24 mouse cellular contexts compared by ENCODE assay signal in the genomic region with DNA sequence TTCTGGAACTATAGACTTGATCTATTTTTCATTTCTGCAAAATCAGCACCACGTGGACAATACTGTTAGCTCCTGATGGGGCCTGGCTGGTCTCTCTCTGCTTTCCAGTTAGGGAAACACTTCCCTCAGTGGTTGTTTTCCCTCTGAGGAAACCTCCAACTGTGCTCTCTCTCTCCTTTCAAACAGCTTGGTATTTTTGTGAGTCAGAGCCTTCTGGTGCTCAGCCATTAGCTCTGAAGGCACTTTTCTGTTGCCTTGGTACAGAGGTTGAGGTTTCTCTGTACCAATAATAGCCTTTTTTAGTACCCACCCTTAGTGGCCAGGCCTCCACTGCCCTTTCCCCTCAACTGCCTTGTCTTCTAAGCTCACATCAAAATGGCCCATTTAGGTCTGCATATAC.
A peak's percentile ranks its signal among the peaks of the same experiment; 100 is the strongest.
DNase-seq lines count a peak whose midpoint lies in the region; ATAC-seq lines count a peak whose summit lies in the region.
"Had no signal": no experiment of that assay in that cellular context is flagged by ENCODE, and none has a peak within 500 bp of the region (broad histone marks: within the 10 kb centered on the region; RNA-seq: fewer than 3 reads in every experiment).

No protein-coding gene starts in this region.

- no peaks in the 10 kb centered on the region for H3K27me3 ChIP-seq in midbrain, embryonic 11.5 days (ENCODE audit: control insufficient read depth, insufficient read depth, low read length)
- H3K27me3 ChIP-seq: heart, embryonic 12.5 days; heart, embryonic 15.5 days; hindbrain, embryonic 13.5 days had no signal

- no peaks in the 10 kb centered on the region for H3K36me3 ChIP-seq in midbrain, embryonic 11.5 days (ENCODE audit: control insufficient read depth, insufficient read depth, low read length)
- H3K36me3 ChIP-seq: heart, embryonic 12.5 days; heart, embryonic 15.5 days; hindbrain, embryonic 10.5 days; hindbrain, embryonic 13.5 days had no signal

- 57% methylated on average over 1 of the region's 1 CpGs for WGBS in midbrain, embryonic 11.5 days

- no peak overlapping the region for H3K9ac ChIP-seq in midbrain, embryonic 11.5 days (ENCODE audit: low read length)
- H3K9ac ChIP-seq: forebrain, postnatal 0 days; heart, embryonic 12.5 days; heart, embryonic 15.5 days; hindbrain, embryonic 13.5 days had no signal

- no peak for ATAC-seq in midbrain, embryonic 11.5 days (ENCODE audit: low FRiP score)
- ATAC-seq: CD4-positive, CD25-positive, alpha-beta regulatory T cell, adult 4 months; forebrain, embryonic 14.5 days; forebrain, postnatal 0 days; hindbrain, embryonic 16.5 days had no signal

- no peaks in the 10 kb centered on the region for H3K4me1 ChIP-seq in midbrain, embryonic 11.5 days (ENCODE audit: control insufficient read depth, insufficient read depth, low read length)
- H3K4me1 ChIP-seq: heart, embryonic 12.5 days; heart, embryonic 15.5 days; hindbrain, embryonic 13.5 days had no signal

- no peak overlapping the region for H3K4me2 ChIP-seq in midbrain, embryonic 11.5 days
- H3K4me2 ChIP-seq: heart, embryonic 12.5 days; heart, embryonic 15.5 days; hindbrain, embryonic 13.5 days had no signal

- DNase-seq in layer of hippocampus, adult 8-10 months (ENCODE audit: low spot score in 2 of 2), result peak; percentile 4
- no peak for DNase-seq in layer of hippocampus, postnatal 36 days
- peak; percentile 26 for DNase-seq in Muller cell, postnatal 12 days (ENCODE audit: inconsistent ontology term)
- peak; percentile 23 for DNase-seq in brain, adult 2 months (ENCODE audit: low read depth, low spot score)
- no peak for DNase-seq in cerebellum, postnatal 10 days
- DNase-seq in midbrain, embryonic 11.5 days (ENCODE audit: low spot score, missing footprints), result no peak
- DNase-seq in thymus, postnatal 36 days, result no peak
- DNase-seq: adrenal gland, adult 2 months; adrenal gland, postnatal 14 days; cerebellum, adult 11-12 months; cerebellum, adult 8-10 months; cerebellum, postnatal 14 days; forebrain, postnatal 0 days; gastrocnemius, postnatal 25 days; heart, adult 18-20 months; heart, postnatal 10 days; heart, postnatal 36 days had no signal

- no peaks in the 10 kb centered on the region for H3K9me3 ChIP-seq in midbrain, embryonic 11.5 days (ENCODE audit: control insufficient read depth, low read length)
- H3K9me3 ChIP-seq: heart, embryonic 15.5 days; hindbrain, embryonic 10.5 days; hindbrain, embryonic 13.5 days had no signal

- H3K4me3 ChIP-seq in midbrain, embryonic 11.5 days (ENCODE audit: low read depth, low read length), result no peak overlapping the region
- H3K4me3 ChIP-seq: heart, embryonic 12.5 days; heart, embryonic 15.5 days; hindbrain, embryonic 10.5 days; hindbrain, embryonic 13.5 days had no signal

- no peak overlapping the region for H3K27ac ChIP-seq in midbrain, embryonic 11.5 days (ENCODE audit: low read depth, low read length)
- H3K27ac ChIP-seq: heart, embryonic 15.5 days; hindbrain, embryonic 10.5 days; hindbrain, embryonic 13.5 days had no signal

Comparison
In these comparisons a context has a peak if more than half of its experiments do, and no peak if none do; other contexts are left out.
1. DNase-seq: peak in layer of hippocampus, adult 8-10 months (2 of 2), Muller cell, postnatal 12 days (single experiment) and brain, adult 2 months (single experiment); none in layer of hippocampus, postnatal 36 days (0 of 2), cerebellum, postnatal 10 days (0 of 2), midbrain, embryonic 11.5 days (single experiment) and thymus, postnatal 36 days (0 of 2).